Mouse (Mus musculus) fibroblast of lung, adult 2 months (primary cell): ENCODE data around the gene Tppp3.
A peak's percentile ranks its signal among the peaks of the same experiment; 100 is the strongest.

Source experiments
- DNase-seq: peaks from one replicate; pipeline ENCODE4 v3.0.0-alpha.2; 2011; ENCODE audit warnings: low read depth

Gene Tppp3

GRCm38 (mm10) chr8:105471314-105472015 is at the start of gene Tppp3:
Gene Tppp3 (minus strand): TSS chr8:105471526.
- DNase-seq: peak; percentile 72

- no peak for DNase-seq
These were observed 49.7 kb upstream of the Tppp3 start for GRCm38 (mm10) chr8:105521061-105521460.

- DNase-seq: no peak
These were observed 49.2 kb upstream of the Tppp3 start for GRCm38 (mm10) chr8:105520521-105520920.

- DNase-seq: no peak
These were observed 48.3 kb upstream of the Tppp3 start for GRCm38 (mm10) chr8:105519591-105519990.

- no peak for DNase-seq
These were observed 47.3 kb upstream of the Tppp3 start, which contains the start of gene Hsd11b2 for GRCm38 (mm10) chr8:105518436-105519313. Gene Hsd11b2 (plus strand): TSS chr8:105518755.

- DNase-seq: no peak
These were observed 46.0 kb upstream of the Tppp3 start for GRCm38 (mm10) chr8:105517346-105517745.

- DNase-seq: no peak
These were observed 44.8 kb upstream of the Tppp3 start for GRCm38 (mm10) chr8:105516018-105516645.

GRCm38 (mm10) chr8:105514656-105515055 is 43.3 kb upstream of the Tppp3 start:
- DNase-seq: no peak

GRCm38 (mm10) chr8:105514194-105514593 is 42.9 kb upstream of the Tppp3 start:
- DNase-seq: no peak

- DNase-seq: no peak
These were observed 38.8 kb upstream of the Tppp3 start for GRCm38 (mm10) chr8:105509997-105510735.

- DNase-seq: no peak
These were observed 37.4 kb upstream of the Tppp3 start for GRCm38 (mm10) chr8:105508758-105509157.

GRCm38 (mm10) chr8:105506977-105507376 is 35.7 kb upstream of the Tppp3 start:
- DNase-seq: no peak

- no peak for DNase-seq
These were observed 33.3 kb upstream of the Tppp3 start for GRCm38 (mm10) chr8:105504617-105505016.

- DNase-seq: no peak
These were observed 28.5 kb upstream of the Tppp3 start for GRCm38 (mm10) chr8:105499787-105500186.

- DNase-seq: peak; percentile 56
These were observed 25.3 kb upstream of the Tppp3 start, which contains the start of gene Zdhhc1 for GRCm38 (mm10) chr8:105496439-105497180. Gene Zdhhc1 (minus strand): TSS chr8:105496902.

GRCm38 (mm10) chr8:105495350-105496302 is 24.3 kb upstream of the Tppp3 start:
- DNase-seq: no peak

GRCm38 (mm10) chr8:105494566-105494965 is 23.2 kb upstream of the Tppp3 start:
- no peak for DNase-seq

- DNase-seq: no peak
These were observed 22.2 kb upstream of the Tppp3 start for GRCm38 (mm10) chr8:105493495-105493894.

GRCm38 (mm10) chr8:105489281-105489680 is 18.0 kb upstream of the Tppp3 start:
- DNase-seq: no peak

GRCm38 (mm10) chr8:105488082-105488481 is 16.8 kb upstream of the Tppp3 start:
- DNase-seq: no peak
